Mouse (Mus musculus) forebrain, embryonic 15.5 days (tissue): ENCODE measurements around the gene Impdh1. TPM values are rescaled to one million over a fixed set of nuclear protein-coding genes. Genes with fewer than 3 reads are reported as not detected.

Source experiments
- microRNA-seq: library from miRNA; unstranded; fragments of <30 nt; microRNA quantifications from one replicate; pipeline ENCODE4, GENCODE M21; 2016
- polyA plus RNA-seq: library from polyadenylated mRNA; unstranded; fragments of >200 nt; fragmentation: Nextera tagmentation; extraction: Ambion mirVana; gene quantifications from 2 replicates; pipeline ENCODE4 v1.2.1, GENCODE M21; 2015

Gene Impdh1
- polyA plus RNA-seq, 1 experiment from 2014 or later: 57.3 TPM

Small RNA genes lying within 50 kb of the gene (microRNA-seq; reads per million reads assigned to microRNA genes)
- not detected for gene Gm24303

Other genes with a start within 250 kb of the Impdh1 start
- gene Lep, start 156.1 kb downstream of the Impdh1 start, polyA plus RNA-seq: not detected in 2 replicates
- gene Rbm28, start 51.4 kb downstream of the Impdh1 start, polyA plus RNA-seq: 41.4 and 41.6 TPM in 2 replicates
- 4.5 and 4.7 TPM in 2 replicates for gene Prrt4, start 36.8 kb downstream of the Impdh1 start, polyA plus RNA-seq
- 44.3 and 46.1 TPM in 2 replicates for gene Hilpda, start 56.1 kb upstream of the Impdh1 start, polyA plus RNA-seq
- 0.56 and 0.60 TPM in 2 replicates for gene Fam71f2, start 63.2 kb upstream of the Impdh1 start, polyA plus RNA-seq
- gene Fam71f1, start 102.8 kb upstream of the Impdh1 start, polyA plus RNA-seq: not detected in 2 replicates
- 162 and 170 TPM in 2 replicates for gene Calu, start 131.7 kb upstream of the Impdh1 start, polyA plus RNA-seq
- 0.37 and 0.50 TPM in 2 replicates for gene Opn1sw, start 172.1 kb upstream of the Impdh1 start, polyA plus RNA-seq
- gene Ccdc136, start 179.9 kb upstream of the Impdh1 start, polyA plus RNA-seq: 42.2 and 42.8 TPM in 2 replicates
- 1.9 and 2.0 TPM in 2 replicates for gene Flnc, start 216.9 kb upstream of the Impdh1 start, polyA plus RNA-seq